Mouse (Mus musculus): ENCODE measurements at regions not wholly inside any gene's neighbourhood (a gene's known extent, or its start where the extent isn't known, plus 50 kb on each side); places are given as distances from the start of the nearest gene placed in this dataset.

DNA sequence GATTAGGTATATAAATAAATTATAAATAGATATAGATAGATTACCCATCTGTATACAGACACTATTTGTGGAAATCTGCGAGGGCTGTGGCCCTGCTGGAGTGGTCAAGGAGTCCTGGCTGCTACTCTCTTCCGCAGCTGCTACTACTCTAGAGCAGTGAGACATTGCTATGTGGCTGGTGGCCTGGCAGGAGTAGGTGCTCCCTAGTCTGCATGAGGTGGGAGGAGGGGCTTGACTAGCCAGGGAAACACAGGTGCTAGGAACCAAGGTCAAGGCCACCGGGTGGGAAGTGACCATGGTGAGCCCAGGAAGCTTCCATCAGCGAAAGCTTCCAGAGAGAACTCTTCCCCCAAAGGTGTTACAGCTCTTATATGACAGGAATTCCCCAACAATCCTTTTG is 100.3 kb downstream of the Dyrk2 start:
- no peak for DNase-seq (ENCODE audit: low spot score)

DNA sequence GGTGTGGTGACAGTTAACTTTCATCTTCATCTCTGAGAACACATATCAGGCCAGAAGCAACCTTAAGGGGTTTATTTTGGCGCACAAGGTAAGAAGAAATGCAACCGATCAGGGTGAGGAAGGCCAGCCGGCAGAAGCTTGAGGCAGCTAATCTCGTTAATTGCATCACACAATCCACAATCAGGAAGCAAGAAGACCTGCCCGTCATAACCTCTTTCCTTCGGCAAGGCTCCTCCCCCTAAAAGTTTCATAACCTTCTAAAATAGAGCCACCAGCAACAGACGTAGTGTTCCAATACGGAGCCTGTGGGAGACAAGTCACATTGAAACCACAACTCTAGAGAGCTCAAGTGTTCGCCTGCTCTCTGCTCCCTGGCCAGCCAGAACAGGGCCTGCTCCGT is 91.4 kb downstream of the Dyrk2 start:
- Histone ChIP-seq H3K27me3 (ENCODE audit: low read depth, poor library complexity, severe bottlenecking) (no peaks in the 10 kb centered on the region), H3K4me1 (no peaks in the 10 kb centered on the region; the same call in 1 of the 2 replicates), H3K9me3 (replicated peaks) (no peaks in the 10 kb centered on the region), H3K36me3 (no peaks in the 10 kb centered on the region), H3K4me3 (no peak overlapping the region), H3K27ac (no peak overlapping the region)
- DNase-seq (ENCODE audit: low spot score), result no peak
- 96% methylated on average over 10 of the region's 10 CpGs for WGBS

More for the DNA sequence above, 100.3 kb downstream of the Dyrk2 start:
- no peaks in the 10 kb centered on the region for H3K36me3 ChIP-seq
- H3K9me3 ChIP-seq (replicated peaks), result no peaks in the 10 kb centered on the region
- H3K4me3 ChIP-seq, result no peak overlapping the region
- H3K27me3 ChIP-seq (ENCODE audit: low read depth, poor library complexity, severe bottlenecking), result no peaks in the 10 kb centered on the region
- WGBS, result 90% methylated on average over 4 of the region's 4 CpGs
- H3K27ac ChIP-seq, result no peak overlapping the region
- no peaks in the 10 kb centered on the region for H3K4me1 ChIP-seq

DNA sequence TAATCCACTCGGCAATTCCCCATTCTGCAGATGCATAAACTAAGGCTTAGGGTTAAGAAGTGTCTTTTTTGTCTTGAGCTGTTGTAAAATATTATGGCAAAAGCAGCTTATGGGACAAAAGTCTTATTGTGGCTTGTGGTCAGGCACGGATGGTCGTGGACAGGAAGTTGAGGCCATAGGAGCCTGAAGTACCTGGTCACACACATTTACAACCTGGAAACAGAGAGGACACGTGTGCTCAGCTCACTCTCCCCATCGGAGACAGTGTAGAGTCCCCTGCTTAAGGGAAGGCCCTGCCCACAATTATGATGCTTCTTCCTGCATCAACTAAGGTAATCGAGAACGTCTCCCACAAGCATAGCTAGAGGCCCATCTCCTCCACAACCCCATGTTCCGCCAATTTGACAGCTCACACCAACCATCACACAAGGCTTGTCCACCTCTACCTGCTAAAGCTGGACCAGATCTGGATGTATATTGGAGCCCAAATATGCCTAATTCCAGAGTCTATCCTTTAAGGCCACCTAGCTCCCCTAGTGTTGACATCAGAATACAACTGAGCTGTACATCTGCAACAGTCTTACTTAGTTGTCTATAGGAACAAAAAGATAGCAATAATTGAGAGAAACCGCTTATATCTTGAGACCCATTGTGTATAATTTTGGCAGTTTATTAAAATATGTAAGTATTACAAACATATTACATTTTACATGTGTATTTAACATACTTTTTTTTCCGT is 89.0 kb downstream of the Dyrk2 start:
- Histone ChIP-seq H3K4me3 (no peak overlapping the region), H3K27me3 (ENCODE audit: low read depth, poor library complexity, severe bottlenecking) (no peaks in the 10 kb centered on the region), H3K36me3 (no peaks in the 10 kb centered on the region), H3K27ac (no peak overlapping the region), H3K9me3 (replicated peaks) (no peaks in the 10 kb centered on the region), H3K4me1 (no peaks in the 10 kb centered on the region; the same call in 1 of the 2 replicates)
- 89% methylated on average over 10 of the region's 10 CpGs for WGBS
- DNase-seq (ENCODE audit: low spot score), result no peak

DNA sequence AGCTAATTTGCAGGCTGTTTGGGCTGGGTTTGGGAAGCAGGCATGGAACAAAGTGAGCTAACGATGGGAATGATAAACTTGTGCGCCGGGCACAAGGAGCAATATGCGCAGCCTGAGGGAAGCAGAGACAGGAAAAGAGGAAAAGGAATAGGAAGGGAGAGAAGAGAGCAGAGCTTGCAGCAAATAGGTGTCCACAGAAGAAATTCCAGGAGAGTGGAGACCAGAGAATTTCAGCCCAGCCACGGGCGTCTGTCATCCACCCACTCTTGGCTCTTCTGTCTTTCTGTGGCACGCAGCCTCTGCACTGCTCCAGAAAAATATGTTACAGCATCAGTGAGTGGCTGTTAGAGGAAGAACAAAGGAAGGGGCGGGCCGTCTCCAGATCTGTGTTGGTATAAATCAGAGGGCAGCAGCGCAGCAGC is 88.2 kb downstream of the Dyrk2 start:
- DNase-seq (ENCODE audit: low spot score), result no peak
- H3K27ac ChIP-seq, result no peak overlapping the region

DNA sequence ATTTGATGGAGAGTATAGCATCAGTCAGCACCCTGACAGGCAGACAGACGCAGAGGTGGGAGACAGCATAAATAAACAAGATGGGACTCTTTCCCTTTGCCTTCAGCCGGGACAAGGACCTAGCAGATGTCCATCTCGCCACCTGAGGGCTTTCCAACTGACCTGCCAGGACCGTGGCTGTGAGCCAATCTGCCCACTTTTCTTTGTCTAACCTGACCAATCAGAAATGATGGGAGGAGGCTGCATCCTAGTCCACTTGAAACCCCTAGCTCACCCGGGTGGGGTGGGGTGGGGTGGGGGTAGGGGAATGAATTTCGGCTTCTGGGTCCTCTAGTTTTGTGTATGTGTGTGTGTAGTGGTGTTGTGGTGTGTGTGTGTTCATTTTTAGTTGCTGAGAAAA is 87.4 kb downstream of the Dyrk2 start:
- no peaks in the 10 kb centered on the region for H3K27me3 ChIP-seq (ENCODE audit: low read depth, poor library complexity, severe bottlenecking)
- no peak for DNase-seq (ENCODE audit: low spot score)
- no peaks in the 10 kb centered on the region; the same call in 1 of the 2 replicates for H3K4me1 ChIP-seq
- H3K9me3 ChIP-seq (replicated peaks), result no peaks in the 10 kb centered on the region
- no peak overlapping the region for H3K27ac ChIP-seq
- no peaks in the 10 kb centered on the region for H3K36me3 ChIP-seq
- WGBS, result 69% methylated on average over 6 of the region's 6 CpGs
- no peak overlapping the region for H3K4me3 ChIP-seq

More for the DNA sequence above, 88.2 kb downstream of the Dyrk2 start:
- Histone ChIP-seq H3K4me1 (no peaks in the 10 kb centered on the region; the same call in 1 of the 2 replicates), H3K9me3 (replicated peaks) (no peaks in the 10 kb centered on the region), H3K27me3 (ENCODE audit: low read depth, poor library complexity, severe bottlenecking) (no peaks in the 10 kb centered on the region), H3K4me3 (no peak overlapping the region), H3K36me3 (no peaks in the 10 kb centered on the region)
- WGBS, result 85% methylated on average over 10 of the region's 10 CpGs

DNA sequence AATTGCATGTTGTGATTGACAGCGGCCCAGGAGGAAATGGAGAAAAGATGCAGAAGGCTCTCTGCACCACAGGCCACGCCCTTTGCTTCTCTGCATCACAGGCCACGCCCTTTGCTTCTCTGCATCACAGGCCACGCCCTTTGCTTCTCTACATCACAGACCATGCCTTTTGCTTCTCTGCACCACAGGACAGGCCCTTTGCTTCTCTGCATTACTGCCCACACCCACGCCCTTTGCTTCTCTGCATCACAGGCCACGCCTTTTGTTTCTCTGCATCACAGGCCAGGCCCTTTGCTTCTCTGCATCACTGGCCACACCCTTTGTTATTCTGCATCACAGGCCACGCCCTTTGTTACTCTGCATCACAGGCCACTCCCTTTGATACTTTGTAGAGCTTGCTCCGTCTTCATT is 82.7 kb downstream of the Dyrk2 start:
- WGBS, result 89% methylated on average over 8 of the region's 8 CpGs
- Histone ChIP-seq H3K4me1 (no peaks in the 10 kb centered on the region), H3K36me3 (no peaks in the 10 kb centered on the region), H3K4me3 (no peak overlapping the region), H3K9me3 (replicated peaks) (no peaks in the 10 kb centered on the region), H3K27me3 (ENCODE audit: low read depth, poor library complexity, severe bottlenecking) (no peaks in the 10 kb centered on the region), H3K27ac (no peak overlapping the region)
- no peak for DNase-seq (ENCODE audit: low spot score)

DNA sequence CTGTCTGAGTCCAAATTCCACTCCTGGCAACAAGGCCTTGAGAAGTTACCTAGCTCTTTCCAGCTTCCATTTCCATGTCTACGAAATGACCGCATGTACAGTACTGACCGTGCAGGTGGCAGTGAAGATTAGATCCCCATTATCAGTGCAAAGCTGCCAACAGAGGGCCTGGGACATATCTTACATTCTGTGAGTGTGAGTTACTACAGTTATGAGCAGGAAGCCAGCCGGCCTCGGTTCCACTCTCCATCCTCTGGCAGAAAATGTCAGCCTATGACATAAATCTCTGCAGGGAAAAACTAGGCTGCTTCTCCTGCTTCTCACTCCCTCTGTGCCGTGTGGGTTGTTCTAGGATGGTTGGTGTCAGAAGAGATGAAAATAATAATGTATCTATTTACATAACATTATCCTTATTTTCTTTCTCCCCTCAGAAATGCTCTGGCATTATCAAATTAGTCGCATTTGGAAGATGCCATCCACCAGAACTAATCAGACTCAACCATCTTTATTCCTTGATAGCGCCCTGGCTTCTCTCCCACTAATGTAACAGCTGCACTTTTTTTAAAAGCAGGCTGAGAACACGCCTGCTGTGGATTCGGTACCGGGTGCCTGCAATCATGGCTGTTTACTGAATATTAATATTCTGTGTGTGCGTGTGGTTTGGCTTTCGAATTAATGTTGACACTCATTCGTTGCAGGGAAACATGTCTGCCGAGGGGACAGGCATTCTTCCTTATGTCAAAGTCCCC is 77.5 kb downstream of the Dyrk2 start:
- Histone ChIP-seq H3K9me3 (replicated peaks) (no peaks in the 10 kb centered on the region), H3K36me3 (no peaks in the 10 kb centered on the region), H3K27me3 (ENCODE audit: low read depth, poor library complexity, severe bottlenecking) (no peaks in the 10 kb centered on the region), H3K4me3 (no peak overlapping the region), H3K4me1 (peaks cover 6% of the 10 kb centered on the region; the same call in 1 of the 2 replicates), H3K27ac (no peak overlapping the region)
- WGBS, result 92% methylated on average over 15 of the region's 15 CpGs
- DNase-seq (ENCODE audit: low spot score), result no peak

DNA sequence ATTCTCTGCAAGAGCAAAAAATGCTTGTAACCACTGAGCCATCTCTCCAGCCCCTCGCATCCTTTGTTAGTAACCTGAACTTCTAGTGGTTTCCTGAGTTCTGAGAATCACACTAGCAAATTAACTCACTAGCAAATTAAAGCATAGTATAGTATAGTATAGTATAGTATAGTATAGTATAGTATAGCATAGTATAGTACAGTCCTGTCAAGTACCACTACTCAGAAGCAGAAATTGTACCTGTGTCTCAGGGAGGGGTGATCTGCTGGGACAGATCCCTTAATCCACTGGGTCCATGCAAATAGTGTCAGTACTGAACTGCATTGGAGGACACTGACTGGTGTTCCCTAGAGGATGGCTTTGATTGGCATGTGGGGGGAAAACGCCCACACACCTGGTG is 76.2 kb downstream of the Dyrk2 start:
- Histone ChIP-seq H3K27me3 (ENCODE audit: low read depth, poor library complexity, severe bottlenecking) (no peaks in the 10 kb centered on the region), H3K27ac (no peak overlapping the region), H3K9me3 (replicated peaks) (no peaks in the 10 kb centered on the region), H3K4me1 (peaks cover 6% of the 10 kb centered on the region; the same call in 1 of the 2 replicates), H3K4me3 (no peak overlapping the region), H3K36me3 (no peaks in the 10 kb centered on the region)
- DNase-seq (ENCODE audit: low spot score), result no peak
- 89% methylated on average over 2 of the region's 2 CpGs for WGBS

DNA sequence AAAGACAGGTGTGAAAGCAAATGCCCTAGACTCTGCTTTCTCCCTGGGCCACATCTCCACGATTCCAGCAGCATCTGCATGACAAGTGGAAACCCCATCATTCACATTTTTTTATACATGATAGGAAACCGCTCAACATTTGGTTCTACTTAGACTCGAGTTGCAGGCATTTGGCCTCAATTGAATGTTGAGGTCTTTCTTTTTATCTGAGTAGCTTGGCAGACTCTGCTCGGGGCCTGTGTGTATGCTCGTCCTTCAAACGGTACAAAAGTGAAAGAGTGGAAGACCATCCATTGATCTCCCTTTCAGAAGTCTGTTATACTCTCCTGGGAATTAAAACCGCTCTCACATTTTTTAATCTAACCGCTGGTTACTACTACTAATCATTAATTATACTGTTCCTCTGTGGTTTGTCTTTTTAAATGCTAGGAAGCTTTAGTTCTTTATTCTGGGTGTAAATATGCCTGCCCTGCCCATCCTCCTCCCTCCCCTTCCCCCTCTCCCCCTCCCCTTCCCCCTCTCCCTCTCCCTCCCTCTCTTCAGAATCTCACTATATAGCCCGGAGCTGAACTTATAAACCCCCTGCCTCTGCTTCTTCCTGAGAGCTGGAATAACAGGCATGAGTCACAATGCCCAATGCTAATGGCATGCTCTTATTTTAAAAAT is 75.5 kb downstream of the Dyrk2 start:
- Histone ChIP-seq H3K27ac (no peak overlapping the region), H3K4me3 (no peak overlapping the region), H3K4me1 (peaks cover 6% of the 10 kb centered on the region; the same call in 1 of the 2 replicates), H3K27me3 (ENCODE audit: low read depth, poor library complexity, severe bottlenecking) (no peaks in the 10 kb centered on the region), H3K9me3 (replicated peaks) (no peaks in the 10 kb centered on the region), H3K36me3 (no peaks in the 10 kb centered on the region)
- 50% methylated on average over 9 of the region's 9 CpGs for WGBS
- DNase-seq (ENCODE audit: low spot score), result no peak

DNA sequence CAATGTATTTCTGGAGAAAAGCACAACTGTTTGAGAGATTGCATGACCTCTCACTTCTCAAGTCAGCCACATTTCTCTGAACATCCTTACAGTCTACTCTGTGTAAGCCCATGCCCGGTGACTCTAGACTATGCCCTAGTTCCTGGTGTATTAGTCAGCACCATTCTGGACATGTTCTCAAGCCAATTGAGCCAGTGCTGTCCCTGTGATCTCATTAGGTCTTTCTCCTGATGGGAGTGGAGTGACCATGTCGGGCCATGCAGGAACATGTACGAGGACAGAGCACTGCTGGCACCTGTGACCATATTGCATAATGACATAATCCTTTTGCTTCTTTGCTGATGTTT is 75.0 kb downstream of the Dyrk2 start:
- Histone ChIP-seq H3K27ac (no peak overlapping the region), H3K4me1 (peaks cover 6% of the 10 kb centered on the region; the same call in 1 of the 2 replicates), H3K36me3 (no peaks in the 10 kb centered on the region), H3K27me3 (ENCODE audit: low read depth, poor library complexity, severe bottlenecking) (no peaks in the 10 kb centered on the region), H3K4me3 (no peak overlapping the region), H3K9me3 (replicated peaks) (no peaks in the 10 kb centered on the region)
- WGBS, result 93% methylated on average over 3 of the region's 3 CpGs
- no peak for DNase-seq (ENCODE audit: low spot score)

DNA sequence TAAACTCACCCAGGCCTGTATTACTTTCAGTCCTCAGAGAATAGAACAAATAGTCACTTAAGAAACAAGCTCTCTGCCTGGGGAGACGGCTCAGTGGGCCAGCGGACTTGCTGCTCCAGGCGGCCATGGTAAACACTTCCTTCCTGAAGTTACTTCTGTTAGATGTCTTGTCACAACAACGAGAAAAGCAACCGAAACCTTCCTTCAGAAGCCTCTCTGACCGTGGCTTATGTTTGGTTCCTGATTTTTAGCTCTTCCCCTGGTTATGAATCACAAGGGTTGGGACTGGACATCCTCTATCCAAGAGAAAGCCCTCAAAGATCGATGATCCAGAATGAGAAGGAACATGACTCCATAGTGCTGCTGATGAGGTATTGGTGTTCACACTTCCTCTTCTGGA is 73.5 kb downstream of the Dyrk2 start:
- no peaks in the 10 kb centered on the region for H3K36me3 ChIP-seq
- DNase-seq (ENCODE audit: low spot score), result no peak
- no peaks in the 10 kb centered on the region for H3K27me3 ChIP-seq (ENCODE audit: low read depth, poor library complexity, severe bottlenecking)
- no peak overlapping the region for H3K4me3 ChIP-seq
- no peak overlapping the region for H3K27ac ChIP-seq
- 88% methylated on average over 7 of the region's 7 CpGs for WGBS
- peaks cover 6% of the 10 kb centered on the region; the same call in 1 of the 2 replicates for H3K4me1 ChIP-seq
- no peaks in the 10 kb centered on the region for H3K9me3 ChIP-seq (replicated peaks)

DNA sequence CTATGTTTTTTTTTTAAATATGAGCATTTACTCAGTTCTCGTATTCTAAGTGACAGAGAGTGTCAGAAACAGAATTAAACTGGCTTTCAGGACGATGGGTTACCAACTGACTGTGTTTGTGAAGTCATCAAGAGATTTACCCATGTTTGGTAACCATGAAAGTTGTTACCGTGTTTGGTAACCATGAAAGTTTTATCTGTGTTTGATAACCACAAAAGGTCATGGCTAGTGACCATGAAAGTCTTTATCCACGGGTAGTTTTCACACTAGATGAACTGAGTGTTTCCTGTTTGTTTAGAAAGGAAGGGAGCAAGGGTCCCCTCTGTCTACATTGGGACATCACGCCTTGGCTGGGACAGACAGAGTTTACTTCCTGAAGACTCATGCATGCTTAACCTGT is 72.8 kb downstream of the Dyrk2 start:
- H3K9me3 ChIP-seq (replicated peaks), result no peaks in the 10 kb centered on the region
- 84% methylated on average over 5 of the region's 5 CpGs for WGBS
- no peaks in the 10 kb centered on the region for H3K27me3 ChIP-seq (ENCODE audit: low read depth, poor library complexity, severe bottlenecking)
- H3K36me3 ChIP-seq, result no peaks in the 10 kb centered on the region
- DNase-seq (ENCODE audit: low spot score), result no peak
- H3K4me1 ChIP-seq, result peaks cover 6% of the 10 kb centered on the region; the same call in 1 of the 2 replicates
- no peak overlapping the region for H3K27ac ChIP-seq
- no peak overlapping the region for H3K4me3 ChIP-seq

DNA sequence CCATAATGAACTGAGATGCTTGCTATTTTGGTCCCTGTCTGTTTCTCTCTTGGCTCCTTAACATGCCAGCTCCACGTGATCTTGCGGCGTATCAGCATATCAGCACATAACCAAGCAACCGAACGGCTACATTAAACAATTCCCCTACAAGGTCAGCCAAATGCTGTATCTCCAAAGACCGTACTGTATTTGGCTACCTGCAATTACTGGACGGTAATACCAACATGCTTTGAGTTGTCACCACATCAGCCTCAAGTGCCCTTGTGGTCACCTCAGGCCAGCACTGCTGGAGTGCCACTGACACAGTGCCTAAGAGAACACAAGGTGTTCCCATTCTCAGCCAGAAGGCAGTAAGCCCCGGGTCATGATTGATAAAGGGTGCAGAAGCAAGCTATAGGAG is 70.2 kb downstream of the Dyrk2 start:
- H3K27me3 ChIP-seq (ENCODE audit: low read depth, poor library complexity, severe bottlenecking), result no peaks in the 10 kb centered on the region
- H3K27ac ChIP-seq, result no peak overlapping the region
- H3K4me3 ChIP-seq, result no peak overlapping the region
- no peak for DNase-seq (ENCODE audit: low spot score)
- WGBS, result 94% methylated on average over 8 of the region's 8 CpGs
- no peaks in the 10 kb centered on the region for H3K36me3 ChIP-seq
- H3K9me3 ChIP-seq (replicated peaks), result no peaks in the 10 kb centered on the region
- peaks cover 4% of the 10 kb centered on the region; the same call in 1 of the 2 replicates for H3K4me1 ChIP-seq
